Mouse (Mus musculus) intestine, embryonic 14.5 days (tissue): ENCODE data around the gene Tmprss9. TPM values are rescaled to one million over a fixed set of nuclear protein-coding genes. Genes with fewer than 3 reads are reported as not detected.
"Not testable (repeated sequence)": the region's sequence is repeated elsewhere in the genome, so short reads cannot be mapped to it uniquely, and the experiment has no call there.

Source experiments
- ATAC-seq: fragments of 200-750 bp; cut with Nextera tagmentation; replicated peaks from 2 replicates; pipeline ENCODE4 v1.8.0; 2017; ENCODE audit warnings: low read depth, moderate number of reproducible peaks, moderate TSS enrichment, moderate library complexity; ENCODE audit not compliant: low FRiP score, low TSS enrichment
- DNase-seq: peaks from one replicate; pipeline ENCODE4 v3.0.0-alpha.2; 2018; ENCODE audit warnings: low spot score
- H3K27ac ChIP-seq: fragments of 300-500 bp; sonication (generic); 2 replicates; pipeline ENCODE4 v1.5.1; 2014; ENCODE audit warnings: low read depth, mild to moderate bottlenecking, control low read depth
- H3K27me3 ChIP-seq: fragments of 300-500 bp; sonication (generic); replicated peaks from 2 replicates; pipeline ENCODE4 v1.6.1; 2014; ENCODE audit warnings: low read length, control low read depth; ENCODE audit not compliant: control insufficient read depth, insufficient read depth
- H3K36me3 ChIP-seq: fragments of 300-500 bp; sonication (generic); 2 replicates; pipeline ENCODE4 v1.6.1; 2014; ENCODE audit warnings: low read length, control low read depth; ENCODE audit not compliant: control insufficient read depth, insufficient read depth
- H3K4me1 ChIP-seq: fragments of 300-500 bp; sonication (generic); replicated peaks from 2 replicates; pipeline ENCODE4 v1.6.1; 2014; ENCODE audit warnings: low read length, control low read depth, mixed read lengths; ENCODE audit not compliant: control insufficient read depth, insufficient read depth
- H3K4me2 ChIP-seq: fragments of 300-500 bp; sonication (generic); 2 replicates; pipeline ENCODE4 v1.6.1; 2014; ENCODE audit warnings: low read length
- H3K4me3 ChIP-seq: fragments of 300-500 bp; sonication (generic); 2 replicates; pipeline ENCODE4 v1.5.1; 2014; ENCODE audit warnings: low read depth, low read length, control low read depth, mixed read lengths
- H3K9ac ChIP-seq: fragments of 300-500 bp; sonication (generic); 2 replicates; pipeline ENCODE4 v1.6.1; 2014; ENCODE audit warnings: mild to moderate bottlenecking, low read length
- H3K9me3 ChIP-seq: fragments of 300-500 bp; sonication (generic); 2 replicates; pipeline ENCODE4 v1.6.1; 2016; ENCODE audit warnings: low read length, control low read depth; ENCODE audit not compliant: control insufficient read depth
- WGBS: fragments of 180-500 bp; shearing (Covaris S2); extraction: QIAGEN DNeasy Blood & Tissue Kit; methylation state at CpG from one replicate; pipeline ENCODE4 v1.1.7; 2014; 5-methylcytosine and 5-hydroxymethylcytosine counted together
- polyA plus RNA-seq: library from polyadenylated mRNA; unstranded; fragments of >200 nt; fragmentation: Nextera tagmentation; extraction: Ambion mirVana; gene quantifications from 2 replicates; pipeline ENCODE4 v1.2.1, GENCODE M21; 2014

Tmprss9 gene
- polyA plus RNA-seq, 1 experiment from 2014 or later, result 0.04 TPM

- ATAC-seq (no peak), DNase-seq (no peak)
- Histone ChIP-seq H3K4me3 (peak overlapping the region; percentile 85), H3K36me3 (peaks cover 14% of the 10 kb centered on the region), H3K9ac (peak overlapping the region; percentile 84), H3K4me2 (peak overlapping the region; percentile 99), H3K9me3 (no peaks in the 10 kb centered on the region), H3K4me1 (peaks cover 15% of the 10 kb centered on the region; the same call in 1 of the 2 replicates), H3K27ac (peak overlapping the region; percentile 85; the same call in 1 of the 2 replicates), H3K27me3 (no peaks in the 10 kb centered on the region)
- 6% methylated on average over 29 of the region's 29 CpGs for WGBS
Measured at GRCm38 (mm10) chr10:80827063-80827869, 44.4 kb upstream of the Tmprss9 start.

- Histone ChIP-seq H3K4me3 (peak overlapping the region; percentile 85), H3K9me3 (no peaks in the 10 kb centered on the region), H3K27ac (no peak overlapping the region), H3K36me3 (peaks cover 14% of the 10 kb centered on the region), H3K27me3 (0 out of 2 replicates have a peak, but pooled peaks cover 1% of the 10 kb centered on the region), H3K4me2 (peak overlapping the region; percentile 99), H3K9ac (peak overlapping the region; percentile 84), H3K4me1 (peaks cover 15% of the 10 kb centered on the region; the same call in 1 of the 2 replicates)
- 77% methylated on average over 10 of the region's 10 CpGs for WGBS
- DNase-seq (no peak), ATAC-seq (no peak)
Measured at GRCm38 (mm10) chr10:80827870-80828420, 43.7 kb upstream of the Tmprss9 start.

GRCm38 (mm10) chr10:80828587-80828986 is 43.1 kb upstream of the Tmprss9 start:
- peak overlapping the region; percentile 99 for H3K4me2 ChIP-seq
- WGBS, result 89% methylated on average over 9 of the region's 9 CpGs
- not testable (repeated sequence) for DNase-seq

GRCm38 (mm10) chr10:80829359-80830278 is 42.0 kb upstream of the Tmprss9 start:
- DNase-seq (no peak), ATAC-seq (no peak)
- Histone ChIP-seq H3K9ac (no peak overlapping the region), H3K27me3 (peaks cover 17% of the 10 kb centered on the region), H3K27ac (no peak overlapping the region), H3K36me3 (peaks cover 14% of the 10 kb centered on the region), H3K4me1 (peaks cover 15% of the 10 kb centered on the region; the same call in 1 of the 2 replicates), H3K4me3 (no peak overlapping the region), H3K9me3 (no peaks in the 10 kb centered on the region), H3K4me2 (no peak overlapping the region)
- WGBS, result 74% methylated on average over 1 of the region's 1 CpGs

More at GRCm38 (mm10) chr10:80828587-80828986, 43.1 kb upstream of the Tmprss9 start:
- H3K27ac ChIP-seq, H3K27me3 ChIP-seq, ATAC-seq, H3K4me3 ChIP-seq, H3K9ac ChIP-seq, H3K9me3 ChIP-seq: not testable (repeated sequence)
- peaks cover 14% of the 10 kb centered on the region for H3K36me3 ChIP-seq
- peaks cover 15% of the 10 kb centered on the region; the same call in 1 of the 2 replicates for H3K4me1 ChIP-seq

DNA sequence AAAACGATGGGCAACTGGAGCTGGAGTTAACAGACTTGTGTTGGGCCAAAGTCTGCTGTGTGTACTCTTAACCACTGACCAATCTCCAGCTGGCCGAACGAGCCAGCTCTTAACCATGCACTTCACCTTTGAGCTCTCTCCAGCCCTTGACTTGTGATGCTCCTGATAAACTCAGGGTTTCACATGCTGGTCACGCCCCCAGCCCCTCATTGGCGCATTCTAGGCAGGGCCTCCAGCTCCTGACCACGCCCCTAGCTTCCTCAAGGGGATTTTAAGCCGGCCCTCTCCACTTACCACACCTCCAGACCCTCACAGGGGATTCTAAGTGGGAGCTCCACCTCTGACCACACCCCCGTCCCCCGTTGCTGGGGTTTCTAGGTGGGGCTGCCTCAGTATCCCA is 40.5 kb upstream of the Tmprss9 start:
- Histone ChIP-seq H3K27me3 (peaks cover 32% of the 10 kb centered on the region), H3K4me2 (peak overlapping the region; percentile 20; the same call in 1 of the 2 replicates), H3K9ac (no peak overlapping the region), H3K9me3 (no peaks in the 10 kb centered on the region), H3K4me3 (no peak overlapping the region), H3K36me3 (peaks cover 14% of the 10 kb centered on the region), H3K4me1 (peaks cover 15% of the 10 kb centered on the region; the same call in 1 of the 2 replicates), H3K27ac (no peak overlapping the region)
- 2% methylated on average over 9 of the region's 9 CpGs for WGBS
- ATAC-seq, result no peak
- peak; percentile 67 for DNase-seq

GRCm38 (mm10) chr10:80832818-80833217 is 38.8 kb upstream of the Tmprss9 start:
- ATAC-seq, result no peak
- WGBS, result 78% methylated on average over 7 of the region's 7 CpGs
- DNase-seq, result no peak
- H3K4me2 ChIP-seq, result no peak overlapping the region
- H3K4me3 ChIP-seq, result no peak overlapping the region
- no peaks in the 10 kb centered on the region for H3K9me3 ChIP-seq
- H3K27ac ChIP-seq, result no peak overlapping the region
- H3K9ac ChIP-seq, result no peak overlapping the region
- H3K27me3 ChIP-seq, result peaks cover 43% of the 10 kb centered on the region
- H3K36me3 ChIP-seq, result peaks cover 14% of the 10 kb centered on the region
- peaks cover 13% of the 10 kb centered on the region; the same call in 1 of the 2 replicates for H3K4me1 ChIP-seq

DNA sequence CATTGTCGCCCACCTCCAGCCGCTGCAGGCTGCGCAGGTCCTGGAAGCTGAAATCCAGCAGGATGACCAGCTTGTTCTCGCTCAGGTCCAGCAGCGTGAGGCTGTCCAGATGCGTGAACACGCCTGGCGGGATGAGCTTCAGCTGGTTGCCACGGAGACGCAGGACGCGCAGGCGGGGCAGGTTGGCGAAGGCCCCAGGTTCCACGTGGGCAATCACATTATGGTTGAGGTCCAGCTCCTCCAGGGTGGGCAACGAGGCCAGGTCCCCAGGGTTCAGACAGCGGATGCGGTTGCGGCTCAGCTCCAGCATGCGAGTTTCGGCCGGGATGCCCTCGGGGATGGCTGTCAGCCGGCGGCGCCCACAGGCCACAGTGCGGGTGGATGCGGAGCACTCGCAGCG is 36.0 kb upstream of the Tmprss9 start:
- Histone ChIP-seq H3K36me3 (no peaks in the 10 kb centered on the region), H3K4me1 (peaks cover 8% of the 10 kb centered on the region; the same call in 1 of the 2 replicates), H3K4me2 (no peak overlapping the region), H3K4me3 (no peak overlapping the region), H3K9me3 (no peaks in the 10 kb centered on the region), H3K27me3 (peaks cover 43% of the 10 kb centered on the region), H3K27ac (no peak overlapping the region), H3K9ac (no peak overlapping the region)
- ATAC-seq, result no peak
- 49% methylated on average over 30 of the region's 30 CpGs for WGBS
- DNase-seq, result no peak

- Histone ChIP-seq H3K36me3 (no peaks in the 10 kb centered on the region), H3K9ac (no peak overlapping the region), H3K4me1 (no peaks in the 10 kb centered on the region), H3K4me2 (no peak overlapping the region), H3K27me3 (peaks cover 47% of the 10 kb centered on the region), H3K4me3 (no peak overlapping the region), H3K9me3 (no peaks in the 10 kb centered on the region), H3K27ac (no peak overlapping the region)
- no peak for ATAC-seq
- 45% methylated on average over 7 of the region's 7 CpGs for WGBS
- no peak for DNase-seq
Measured at GRCm38 (mm10) chr10:80836949-80837379, 34.7 kb upstream of the Tmprss9 start.
